Mouse (Mus musculus): ENCODE measurements around the gene Atrnl1.

- TF ChIP-seq CTCF (IDR thresholded peaks at IDR 0.05; ENCODE audit: low read depth, low read length): no peak
- TF ChIP-seq POLR2A (IDR thresholded peaks at IDR 0.05; ENCODE audit: insufficient read depth, low read length): no peak
- no peak for TF ChIP-seq EP300 (IDR thresholded peaks at IDR 0.05; ENCODE audit: insufficient read depth, low read depth, low read length)
These were observed 212.6 kb downstream of the Atrnl1 start for GRCm38 (mm10) chr19:57823446-57823845.
